Mouse (Mus musculus) lung, adult 2 months (tissue): ENCODE measurements around the gene Hexim2.

ENCODE experiments used
- CTCF ChIP-seq: fragments of 200-500 bp; IDR thresholded peaks from 2 replicates; pipeline ENCODE4 v1.5.1; 2011; ENCODE audit warnings: mild to moderate bottlenecking, low read length, control low read depth; ENCODE audit not compliant: insufficient read depth
- POLR2A ChIP-seq: fragments of 200-500 bp; IDR thresholded peaks from 2 replicates; pipeline ENCODE4 v1.6.1; 2011; ENCODE audit warnings: low read depth, mild to moderate bottlenecking, control low read depth, low read length, borderline replicate concordance; ENCODE audit errors: extremely low read depth

- TF ChIP-seq CTCF = no peak
- TF ChIP-seq POLR2A = no peak
Observed at GRCm38 (mm10) chr11:103120315-103120714, 11.9 kb upstream of the Hexim2 start.
